Mouse (Mus musculus) hindbrain, embryonic 10.5 days (tissue): ENCODE results near the gene Trpc1. TPM values are rescaled to one million over a fixed set of nuclear protein-coding genes. Genes with fewer than 3 reads are reported as not detected.

ENCODE experiments used
- DNase-seq: peaks from one replicate; pipeline ENCODE4 v3.0.0-alpha.2; 2017; ENCODE audit warnings: low spot score
- H3K27ac ChIP-seq: fragments of 300-500 bp; sonication (generic); 2 replicates; pipeline ENCODE4 v1.5.1; 2016; ENCODE audit warnings: mild to moderate bottlenecking, moderate library complexity
- H3K27me3 ChIP-seq: fragments of 300-500 bp; sonication (generic); 2 replicates; pipeline ENCODE4 v1.6.1; 2016; ENCODE audit warnings: mild to moderate bottlenecking; ENCODE audit not compliant: poor library complexity, insufficient read depth, severe bottlenecking
- H3K36me3 ChIP-seq: fragments of 300-500 bp; sonication (generic); 2 replicates; pipeline ENCODE4 v1.6.1; 2016; ENCODE audit warnings: mild to moderate bottlenecking, moderate library complexity
- H3K4me1 ChIP-seq: fragments of 300-500 bp; sonication (generic); replicated peaks from 2 replicates; pipeline ENCODE4 v1.6.1; 2016; ENCODE audit warnings: mild to moderate bottlenecking
- H3K4me3 ChIP-seq: fragments of 300-500 bp; sonication (generic); 2 replicates; pipeline ENCODE4 v1.5.1; 2016; ENCODE audit warnings: mild to moderate bottlenecking, moderate library complexity
- H3K9me3 ChIP-seq: fragments of 300-500 bp; sonication (generic); 2 replicates; pipeline ENCODE4 v1.6.1; 2016; ENCODE audit warnings: mild to moderate bottlenecking, moderate library complexity
- WGBS: fragments of 180-500 bp; shearing (Covaris S2); methylation state at CpG from one replicate; pipeline ENCODE4 v1.1.7; 2016; 5-methylcytosine and 5-hydroxymethylcytosine counted together
- polyA plus RNA-seq: library from polyadenylated mRNA; unstranded; fragments of >200 nt; fragmentation: Nextera tagmentation; extraction: Ambion mirVana; gene quantifications from 2 replicates; pipeline ENCODE4 v1.2.1, GENCODE M21; 2016

Gene Trpc1
- polyA plus RNA-seq, 1 experiment from 2014 or later = 3.0 TPM

DNA sequence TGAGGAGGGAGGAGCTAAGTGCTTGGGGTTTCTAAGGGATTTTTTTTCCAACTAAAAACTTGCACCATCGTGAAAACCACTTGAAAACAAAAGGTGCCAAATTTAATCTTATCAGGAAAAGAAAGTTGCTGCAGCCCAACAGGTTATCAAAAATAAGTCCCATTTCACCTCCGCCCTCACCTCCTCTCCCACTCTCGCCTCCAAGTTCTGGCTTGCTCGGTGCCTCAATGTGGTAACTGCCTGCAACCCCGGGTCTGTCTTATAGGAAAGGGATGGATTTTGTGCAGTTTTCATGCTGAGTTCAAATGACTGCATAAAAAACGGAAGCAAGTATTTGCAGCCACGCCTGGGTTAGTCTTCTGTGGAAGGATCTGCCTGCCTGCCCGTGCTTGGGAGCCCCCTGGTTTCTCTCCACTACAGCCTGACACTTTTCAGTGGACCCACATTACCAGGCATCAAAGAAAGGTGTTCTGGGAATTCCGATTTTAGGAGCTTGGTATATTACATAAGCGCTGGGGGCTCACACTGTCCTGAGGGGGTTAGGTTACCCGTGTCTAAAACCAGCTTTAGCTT lies 56.6 kb downstream of the Trpc1 start:
- H3K4me3 ChIP-seq = no peak overlapping the region
- H3K27ac ChIP-seq = no peak overlapping the region
- 83% methylated on average over 11 of the region's 11 CpGs for WGBS
- no peaks in the 10 kb centered on the region for H3K9me3 ChIP-seq
- H3K27me3 ChIP-seq = no peaks in the 10 kb centered on the region
- H3K4me1 ChIP-seq = no peaks in the 10 kb centered on the region
- no peak for DNase-seq
- H3K36me3 ChIP-seq = no peaks in the 10 kb centered on the region

GRCm38 (mm10) chr9:95692823-95693222 lies 57.4 kb downstream of the Trpc1 start:
- WGBS = 72% methylated on average over 8 of the region's 8 CpGs
- Histone ChIP-seq H3K4me3 (no peak overlapping the region), H3K36me3 (no peaks in the 10 kb centered on the region), H3K27me3 (no peaks in the 10 kb centered on the region), H3K9me3 (no peaks in the 10 kb centered on the region), H3K4me1 (no peaks in the 10 kb centered on the region), H3K27ac (no peak overlapping the region)
- no peak for DNase-seq

DNA sequence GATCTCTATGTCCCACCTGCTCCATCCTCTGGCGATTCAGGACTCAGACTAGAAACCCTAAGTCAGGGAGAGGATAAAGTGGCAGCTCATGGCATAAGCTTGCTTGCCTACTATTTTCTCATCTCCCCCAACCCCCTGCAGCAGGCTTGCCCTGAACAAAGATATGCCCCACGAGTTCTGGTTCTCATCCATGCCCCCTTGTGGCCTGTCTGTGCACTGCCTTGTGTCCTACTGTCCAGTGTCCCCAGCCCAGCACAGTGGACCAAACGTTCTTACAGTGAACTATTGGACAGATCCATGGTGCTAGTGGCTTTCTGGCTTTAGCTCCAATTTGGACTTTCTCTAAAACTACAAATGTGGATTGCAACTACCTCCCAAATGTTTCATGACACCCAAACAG lies 62.1 kb downstream of the Trpc1 start:
- Histone ChIP-seq H3K27me3 (no peaks in the 10 kb centered on the region), H3K27ac (no peak overlapping the region), H3K4me1 (0 out of 2 replicates have a peak, but pooled peaks cover 6% of the 10 kb centered on the region), H3K9me3 (no peaks in the 10 kb centered on the region), H3K36me3 (no peaks in the 10 kb centered on the region), H3K4me3 (no peak overlapping the region)
- WGBS = 53% methylated on average over 3 of the region's 3 CpGs
- DNase-seq = peak; percentile 22

DNA sequence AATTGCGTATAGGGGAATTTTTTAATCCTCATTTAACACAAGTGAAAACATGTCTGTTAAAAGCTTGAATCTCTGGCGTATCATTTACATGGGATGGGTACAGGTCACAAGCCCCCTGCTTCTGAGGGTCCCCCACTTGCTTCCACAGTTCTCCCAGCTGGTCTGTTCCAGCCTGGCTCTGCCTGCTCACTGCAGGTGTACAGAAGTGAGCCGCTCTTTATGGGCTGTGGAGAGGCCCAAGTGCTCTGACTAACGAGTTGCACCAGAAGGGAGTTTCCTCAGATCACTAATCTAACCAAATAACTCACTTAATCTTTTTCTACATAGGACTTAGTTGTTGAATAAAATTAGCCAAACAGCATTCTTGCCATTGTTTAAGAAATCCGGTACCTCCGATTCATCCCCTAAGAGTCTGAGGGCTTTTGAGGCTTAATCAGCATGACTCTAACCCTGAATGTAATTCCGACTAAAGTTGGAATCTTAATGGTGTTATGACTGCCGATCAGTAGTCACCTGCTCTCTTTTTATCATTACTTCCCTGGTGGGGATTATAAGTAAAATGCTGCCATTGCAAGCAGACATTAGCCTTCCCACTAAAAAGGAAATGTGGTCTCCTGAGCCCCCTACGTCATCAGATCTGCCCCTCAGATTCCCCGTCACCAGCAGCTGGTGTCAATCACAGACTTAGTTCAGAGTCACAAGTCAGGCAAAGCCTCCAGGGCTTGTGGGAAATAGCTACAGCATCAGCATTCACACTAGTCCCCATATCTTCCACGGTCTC lies 64.3 kb downstream of the Trpc1 start:
- no peak for DNase-seq
- H3K27me3 ChIP-seq = no peaks in the 10 kb centered on the region
- H3K4me3 ChIP-seq = no peak overlapping the region
- H3K36me3 ChIP-seq = no peaks in the 10 kb centered on the region
- no peaks in the 10 kb centered on the region for H3K9me3 ChIP-seq
- no peak overlapping the region for H3K27ac ChIP-seq
- 0 out of 2 replicates have a peak, but pooled peaks cover 6% of the 10 kb centered on the region for H3K4me1 ChIP-seq
- WGBS = 57% methylated on average over 11 of the region's 11 CpGs

- Histone ChIP-seq H3K27ac (no peak overlapping the region), H3K9me3 (no peaks in the 10 kb centered on the region), H3K27me3 (no peaks in the 10 kb centered on the region), H3K4me1 (no peaks in the 10 kb centered on the region), H3K4me3 (no peak overlapping the region), H3K36me3 (no peaks in the 10 kb centered on the region)
- DNase-seq = no peak
- WGBS = 94% methylated on average over 11 of the region's 11 CpGs
These were observed 69.5 kb downstream of the Trpc1 start for GRCm38 (mm10) chr9:95680691-95681090.

- Histone ChIP-seq H3K4me1 (no peaks in the 10 kb centered on the region), H3K9me3 (no peaks in the 10 kb centered on the region), H3K27me3 (no peaks in the 10 kb centered on the region), H3K4me3 (no peak overlapping the region), H3K27ac (no peak overlapping the region), H3K36me3 (no peaks in the 10 kb centered on the region)
- no peak for DNase-seq
- 78% methylated on average over 7 of the region's 7 CpGs for WGBS
These were observed 70.2 kb downstream of the Trpc1 start for GRCm38 (mm10) chr9:95679966-95680365.

GRCm38 (mm10) chr9:95676021-95676420 lies 74.2 kb downstream of the Trpc1 start:
- Histone ChIP-seq H3K27me3 (no peaks in the 10 kb centered on the region), H3K27ac (no peak overlapping the region), H3K4me3 (no peak overlapping the region), H3K4me1 (no peaks in the 10 kb centered on the region), H3K9me3 (no peaks in the 10 kb centered on the region), H3K36me3 (no peaks in the 10 kb centered on the region)
- WGBS = 94% methylated on average over 4 of the region's 4 CpGs
- DNase-seq = no peak

DNA sequence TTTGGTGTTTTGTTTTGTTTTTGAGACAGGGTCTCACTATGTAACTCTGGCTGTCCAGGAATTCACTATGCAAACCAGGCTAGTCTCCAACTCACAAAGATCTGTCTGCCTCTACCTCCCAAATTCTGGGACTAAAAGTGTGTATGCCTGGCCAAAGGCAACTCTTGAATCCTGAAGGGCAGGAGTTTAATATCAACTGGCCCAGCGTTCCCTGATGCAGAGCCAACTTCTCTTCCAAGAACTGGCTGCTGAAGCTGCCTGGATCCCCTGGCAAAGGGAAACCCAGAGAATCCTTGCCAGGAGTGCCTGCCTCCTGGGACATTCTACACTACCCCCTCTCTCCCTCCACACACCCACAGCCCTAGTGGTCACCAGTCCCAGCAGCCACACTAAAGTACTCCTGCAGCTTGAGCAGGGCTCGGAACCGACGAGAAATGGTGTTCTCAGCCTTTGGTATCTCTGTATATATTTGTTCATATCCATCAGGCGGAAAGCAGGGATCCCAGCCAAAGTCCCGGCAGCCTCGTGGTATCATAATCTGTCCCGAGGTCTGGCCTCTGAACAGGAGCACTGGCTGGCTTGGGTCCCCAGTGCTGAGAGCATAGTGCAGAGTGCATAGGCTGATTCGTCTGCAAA lies 75.0 kb downstream of the Trpc1 start:
- no peak for DNase-seq
- no peaks in the 10 kb centered on the region; the same call in 1 of the 2 replicates for H3K36me3 ChIP-seq
- H3K4me1 ChIP-seq = no peaks in the 10 kb centered on the region
- no peak overlapping the region for H3K27ac ChIP-seq
- WGBS = 90% methylated on average over 9 of the region's 9 CpGs
- no peak overlapping the region for H3K4me3 ChIP-seq
- H3K27me3 ChIP-seq = no peaks in the 10 kb centered on the region
- no peaks in the 10 kb centered on the region for H3K9me3 ChIP-seq

- Histone ChIP-seq H3K9me3 (no peaks in the 10 kb centered on the region), H3K27me3 (no peaks in the 10 kb centered on the region), H3K4me3 (no peak overlapping the region), H3K36me3 (no peaks in the 10 kb centered on the region; the same call in 1 of the 2 replicates), H3K27ac (no peak overlapping the region), H3K4me1 (peaks cover 3% of the 10 kb centered on the region; the same call in 1 of the 2 replicates)
- WGBS = 83% methylated on average over 6 of the region's 6 CpGs
- DNase-seq = no peak
These were observed 77.4 kb downstream of the Trpc1 start for GRCm38 (mm10) chr9:95672760-95673159.

DNA sequence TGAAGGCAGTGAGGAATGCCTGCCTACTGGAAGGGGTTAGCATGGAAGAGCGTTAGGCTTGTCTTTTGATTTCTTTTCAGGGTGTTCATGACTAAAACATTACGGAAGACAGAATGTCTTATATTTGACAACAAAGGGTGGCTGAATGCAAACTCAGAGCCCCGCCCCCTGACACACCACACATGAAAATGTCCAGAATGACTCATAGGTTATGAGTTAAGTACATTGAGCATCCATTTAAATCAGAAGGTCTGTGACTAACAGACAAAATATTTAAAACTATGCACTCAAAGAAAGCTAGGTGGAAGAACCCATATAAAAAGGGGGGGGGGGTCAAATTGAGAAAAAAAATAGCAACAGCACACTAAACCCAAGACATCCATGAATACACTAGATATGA lies 77.8 kb downstream of the Trpc1 start:
- Histone ChIP-seq H3K4me1 (peaks cover 4% of the 10 kb centered on the region; the same call in 1 of the 2 replicates), H3K9me3 (no peaks in the 10 kb centered on the region), H3K36me3 (no peaks in the 10 kb centered on the region; the same call in 1 of the 2 replicates), H3K4me3 (no peak overlapping the region), H3K27ac (no peak overlapping the region), H3K27me3 (no peaks in the 10 kb centered on the region)
- DNase-seq = no peak
- 93% methylated on average over 3 of the region's 3 CpGs for WGBS

DNA sequence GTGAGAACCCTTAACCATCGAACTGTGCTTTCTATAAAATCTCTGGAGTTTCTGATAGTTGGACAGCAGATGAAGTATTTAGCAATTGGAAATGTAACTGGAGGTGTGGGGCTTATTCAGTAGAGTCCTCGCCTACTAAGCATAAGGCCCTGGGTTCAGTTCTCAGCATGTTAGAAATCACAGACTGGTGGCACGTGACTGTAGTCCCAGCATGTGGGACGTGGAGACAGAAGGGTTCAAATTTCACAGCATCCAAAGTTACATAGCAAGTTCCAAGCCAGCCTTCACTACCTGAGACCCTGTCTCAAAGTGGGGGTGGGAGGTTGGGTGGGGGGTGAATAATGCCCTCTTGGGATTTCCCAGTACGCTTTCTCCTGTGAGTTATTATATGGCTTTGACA lies 81.9 kb downstream of the Trpc1 start:
- H3K27ac ChIP-seq = no peak overlapping the region
- H3K4me1 ChIP-seq = peaks cover 8% of the 10 kb centered on the region; the same call in 1 of the 2 replicates
- WGBS = 59% methylated on average over 5 of the region's 5 CpGs
- no peaks in the 10 kb centered on the region for H3K27me3 ChIP-seq
- H3K9me3 ChIP-seq = no peaks in the 10 kb centered on the region
- no peak for DNase-seq
- H3K4me3 ChIP-seq = no peak overlapping the region
- no peaks in the 10 kb centered on the region; the same call in 1 of the 2 replicates for H3K36me3 ChIP-seq

GRCm38 (mm10) chr9:95667836-95668235 lies 82.3 kb downstream of the Trpc1 start:
- Histone ChIP-seq H3K36me3 (no peaks in the 10 kb centered on the region; the same call in 1 of the 2 replicates), H3K4me1 (peaks cover 8% of the 10 kb centered on the region; the same call in 1 of the 2 replicates), H3K27me3 (no peaks in the 10 kb centered on the region), H3K4me3 (no peak overlapping the region), H3K27ac (no peak overlapping the region), H3K9me3 (no peaks in the 10 kb centered on the region)
- WGBS = 37% methylated on average over 9 of the region's 9 CpGs
- DNase-seq = peak; percentile 15

DNA sequence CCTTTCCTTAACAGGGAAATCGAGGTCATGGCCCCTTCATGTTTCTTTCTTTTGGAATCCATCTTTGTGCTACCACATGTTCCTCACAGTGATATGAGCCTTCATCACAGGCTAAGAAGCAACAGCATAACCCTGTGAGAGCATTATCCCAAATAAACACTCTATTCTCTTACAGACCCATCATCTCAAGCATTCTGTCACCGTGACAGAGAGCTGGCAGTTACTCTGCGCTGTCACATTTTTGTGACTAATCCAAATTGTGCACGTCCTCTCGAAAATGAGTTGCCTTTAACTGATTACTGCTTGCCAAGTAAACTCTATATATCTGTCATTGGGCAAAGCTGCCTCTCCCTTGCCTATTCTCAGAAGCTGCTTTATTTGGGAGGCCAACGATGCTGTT lies 84.3 kb downstream of the Trpc1 start:
- Histone ChIP-seq H3K4me3 (no peak overlapping the region), H3K4me1 (peaks cover 8% of the 10 kb centered on the region; the same call in 1 of the 2 replicates), H3K27me3 (no peaks in the 10 kb centered on the region), H3K36me3 (no peaks in the 10 kb centered on the region; the same call in 1 of the 2 replicates), H3K27ac (no peak overlapping the region), H3K9me3 (no peaks in the 10 kb centered on the region)
- no peak for DNase-seq
- WGBS = 89% methylated on average over 6 of the region's 6 CpGs
